Mouse (Mus musculus): ENCODE results near the gene Rapgef3.

- TF ChIP-seq CTCF (IDR thresholded peaks at IDR 0.05; ENCODE audit: low read depth) (no peak), EP300 (IDR thresholded peaks at IDR 0.05; ENCODE audit: low read depth) (no peak)
Observed at GRCm38 (mm10) chr15:97764532-97764931, 3.2 kb downstream of the Rapgef3 start.
